Mouse (Mus musculus): ENCODE data around the gene Fbxw20. TPM values are rescaled to one million over a fixed set of nuclear protein-coding genes. Genes with fewer than 3 reads are reported as not detected.

The Fbxw20 gene
- 0.85 TPM for polyA plus RNA-seq (2014; fragmentation: Illumina TruSeq; extraction: RNeasy Lipid Tissue Mini Kit (QIAGEN cat#74804); ENCODE audit: low read depth, low replicate concordance)

GRCm38 (mm10) chr9:109234654-109235053 lies at the start of gene Fbxw20:
Fbxw20 (minus strand) TSS chr9:109234754.

GRCm38 (mm10) chr9:109195875-109196274 lies 38.7 kb downstream of the Fbxw20 start, which contains the start of gene Fbxw13:
Fbxw13 (minus strand) TSS chr9:109195975.

Other genes starting within 250 kb of the Fbxw20 start
- gene Ucn2, start 248.7 kb downstream of the Fbxw20 start, polyA plus RNA-seq (2014; fragmentation: Illumina TruSeq; extraction: RNeasy Lipid Tissue Mini Kit (QIAGEN cat#74804); ENCODE audit: low read depth, low replicate concordance) = not detected
- gene Pfkfb4, start 243.0 kb downstream of the Fbxw20 start, polyA plus RNA-seq (2014; fragmentation: Illumina TruSeq; extraction: RNeasy Lipid Tissue Mini Kit (QIAGEN cat#74804); ENCODE audit: low read depth, low replicate concordance) = 3.4 TPM
- 1.7 TPM for gene Shisa5, start 196.2 kb downstream of the Fbxw20 start, polyA plus RNA-seq (2014; fragmentation: Illumina TruSeq; extraction: RNeasy Lipid Tissue Mini Kit (QIAGEN cat#74804); ENCODE audit: low read depth, low replicate concordance)
- gene Trex1, start 175.0 kb downstream of the Fbxw20 start, polyA plus RNA-seq (2014; fragmentation: Illumina TruSeq; extraction: RNeasy Lipid Tissue Mini Kit (QIAGEN cat#74804); ENCODE audit: low read depth, low replicate concordance) = not detected
- 5.9 TPM for gene Atrip, start 160.6 kb downstream of the Fbxw20 start, polyA plus RNA-seq (2014; fragmentation: Illumina TruSeq; extraction: RNeasy Lipid Tissue Mini Kit (QIAGEN cat#74804); ENCODE audit: low read depth, low replicate concordance)
- gene Ccdc51, start 152.3 kb downstream of the Fbxw20 start, polyA plus RNA-seq (2014; fragmentation: Illumina TruSeq; extraction: RNeasy Lipid Tissue Mini Kit (QIAGEN cat#74804); ENCODE audit: low read depth, low replicate concordance) = not detected
- gene Tma7, start 152.2 kb downstream of the Fbxw20 start, polyA plus RNA-seq (2014; fragmentation: Illumina TruSeq; extraction: RNeasy Lipid Tissue Mini Kit (QIAGEN cat#74804); ENCODE audit: low read depth, low replicate concordance) = 564 TPM
- 0.34 TPM for gene Plxnb1, start 139.4 kb downstream of the Fbxw20 start, polyA plus RNA-seq (2014; fragmentation: Illumina TruSeq; extraction: RNeasy Lipid Tissue Mini Kit (QIAGEN cat#74804); ENCODE audit: low read depth, low replicate concordance)
- gene Fbxw21, start 72.7 kb downstream of the Fbxw20 start, polyA plus RNA-seq (2014; fragmentation: Illumina TruSeq; extraction: RNeasy Lipid Tissue Mini Kit (QIAGEN cat#74804); ENCODE audit: low read depth, low replicate concordance) = 0.35 TPM
- gene Fbxw13, start 38.8 kb downstream of the Fbxw20 start, polyA plus RNA-seq (2014; fragmentation: Illumina TruSeq; extraction: RNeasy Lipid Tissue Mini Kit (QIAGEN cat#74804); ENCODE audit: low read depth, low replicate concordance) = 0.42 TPM
- not detected for gene Fbxw14, start 52.9 kb upstream of the Fbxw20 start, polyA plus RNA-seq (2014; fragmentation: Illumina TruSeq; extraction: RNeasy Lipid Tissue Mini Kit (QIAGEN cat#74804); ENCODE audit: low read depth, low replicate concordance)
- gene Fbxw28, start 104.9 kb upstream of the Fbxw20 start, polyA plus RNA-seq (2014; fragmentation: Illumina TruSeq; extraction: RNeasy Lipid Tissue Mini Kit (QIAGEN cat#74804); ENCODE audit: low read depth, low replicate concordance) = not detected
- gene Fbxw22, start 169.5 kb upstream of the Fbxw20 start, polyA plus RNA-seq (2014; fragmentation: Illumina TruSeq; extraction: RNeasy Lipid Tissue Mini Kit (QIAGEN cat#74804); ENCODE audit: low read depth, low replicate concordance) = not detected
- gene Fbxw16, start 214.4 kb upstream of the Fbxw20 start, polyA plus RNA-seq (2014; fragmentation: Illumina TruSeq; extraction: RNeasy Lipid Tissue Mini Kit (QIAGEN cat#74804); ENCODE audit: low read depth, low replicate concordance) = not detected